Mouse (Mus musculus) megakaryocyte, embryonic 14.5 days (primary cell): ENCODE measurements around the gene Ano6.

Source experiments
- FLI1 ChIP-seq: IDR thresholded peaks from 2 replicates; pipeline ENCODE4 v1.6.1; 2012; ENCODE audit warnings: low read length, inconsistent platforms, mixed read lengths
- GATA1 ChIP-seq: IDR thresholded peaks from 3 replicates; pipeline ENCODE4 v1.6.1; 2012; ENCODE audit warnings: mixed read lengths, low read length, inconsistent platforms, borderline replicate concordance

GRCm38 (mm10) chr15:95801261-95801979 is 10.8 kb downstream of the Ano6 start:
- TF ChIP-seq GATA1 (no peak), FLI1 (no peak)
